Mouse (Mus musculus) frontal cortex, postnatal 36 days (tissue): ENCODE results near the gene Tmem221.

Source experiments
- DNase-seq, 2 experiments: peaks; one replicate each; pipeline ENCODE4 v3.0.0; 2022; ENCODE audit warnings: low spot score in 2 of 2

Tmem221 gene

DNA sequence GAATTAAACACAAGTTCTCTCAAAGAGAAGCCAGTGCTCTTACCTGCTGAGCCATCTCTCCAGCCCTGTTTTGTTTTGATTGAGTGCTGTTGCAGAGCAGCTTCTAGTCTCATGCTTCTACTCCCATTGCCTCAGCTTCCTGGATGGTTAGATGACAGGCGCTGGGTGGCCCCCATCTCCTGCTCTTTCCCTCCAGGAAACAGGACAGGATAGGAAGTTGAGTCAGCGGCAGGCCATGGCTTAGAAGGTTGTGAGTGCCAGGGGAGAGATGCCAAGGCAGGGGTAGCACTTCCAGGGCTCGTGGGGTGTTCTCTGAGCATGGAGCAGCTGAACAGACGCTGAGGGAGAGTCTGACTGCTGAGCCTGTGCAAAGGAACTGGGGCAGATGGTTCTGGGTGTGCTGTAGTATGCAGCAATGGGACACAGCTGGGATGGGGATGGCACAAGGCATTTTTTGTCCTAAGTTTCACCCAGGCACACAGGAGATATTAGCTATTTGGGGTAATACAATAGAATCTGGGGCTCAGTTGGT lies 19.3 kb upstream of the Tmem221 start:
- no peak for DNase-seq

DNA sequence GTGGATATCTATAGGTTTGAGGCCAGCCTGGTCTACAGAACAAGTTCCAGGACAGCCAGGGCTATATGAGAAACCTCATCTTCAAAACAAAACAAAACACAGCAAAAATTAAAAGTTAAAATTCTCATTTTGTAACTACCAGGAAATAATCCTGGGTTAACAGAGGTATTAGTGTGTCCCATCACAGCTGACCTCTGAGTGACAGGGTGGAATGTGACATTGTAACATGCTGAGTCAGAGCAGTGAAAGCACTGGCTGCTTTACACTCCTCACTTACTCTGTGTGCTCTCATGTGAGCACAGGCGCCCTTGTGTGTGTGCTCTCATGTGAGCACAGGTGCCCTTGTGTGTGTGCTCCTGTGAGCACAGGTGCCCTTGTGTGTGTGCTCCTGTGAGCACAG lies 16.3 kb upstream of the Tmem221 start:
- DNase-seq, result no peak

DNA sequence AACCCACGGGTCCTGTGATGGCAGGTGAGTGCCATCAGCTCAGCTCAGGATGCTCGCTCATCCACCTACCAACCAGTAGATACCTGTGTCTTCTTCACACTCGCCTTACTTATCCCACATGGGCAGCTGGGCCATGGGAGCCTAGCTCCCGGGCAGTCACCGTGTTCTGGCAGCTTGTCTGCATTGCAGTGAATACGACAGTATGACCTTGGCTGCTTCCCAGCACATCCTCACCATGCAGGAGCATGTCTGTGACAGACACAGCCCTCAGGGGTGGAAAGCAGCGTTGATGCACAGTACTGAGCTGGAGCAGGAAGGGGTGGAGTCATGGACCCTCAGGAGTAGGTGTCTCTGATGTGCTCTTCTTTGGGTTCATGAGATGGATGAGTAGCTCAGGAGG lies 15.8 kb upstream of the Tmem221 start:
- no peak for DNase-seq

DNA sequence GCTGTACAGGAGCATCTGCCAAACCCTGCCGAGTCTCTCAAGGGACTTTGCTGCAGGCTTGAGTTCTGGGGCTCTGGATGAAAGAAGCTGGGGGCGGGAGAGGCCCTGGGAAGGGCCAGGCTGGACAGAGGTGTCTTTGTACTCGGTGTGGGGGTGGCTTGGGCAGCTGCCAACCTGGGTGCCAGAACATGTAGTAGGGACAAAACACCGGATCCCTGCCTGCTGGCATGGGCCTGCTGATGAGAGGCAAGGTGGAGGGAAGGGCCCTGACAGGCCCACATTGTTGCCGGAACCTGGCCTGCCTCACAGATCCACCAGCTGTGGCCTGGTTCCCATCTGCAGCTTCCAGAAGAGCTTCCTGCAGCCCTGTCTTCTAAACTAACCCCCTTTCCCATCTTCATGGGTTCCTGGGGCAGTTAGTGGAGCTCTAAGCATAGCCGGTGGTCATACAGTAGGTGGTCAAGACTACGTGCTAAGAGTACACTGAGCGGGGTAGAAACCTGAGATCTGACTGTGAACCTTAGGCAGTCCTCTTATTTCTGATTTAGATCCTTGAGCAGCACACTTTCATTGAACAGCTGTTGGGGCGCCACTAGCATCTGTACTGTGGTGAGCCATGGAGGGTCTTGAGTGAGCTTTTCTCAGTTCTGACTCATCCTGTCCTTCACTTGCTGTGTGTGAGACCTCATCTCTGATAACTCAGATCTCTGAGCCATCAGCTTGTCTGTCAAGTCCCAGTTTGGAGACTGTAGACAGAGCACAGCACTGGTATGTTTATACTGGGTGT lies 14.4 kb upstream of the Tmem221 start:
- peak; percentile 77 to 87 for DNase-seq

DNA sequence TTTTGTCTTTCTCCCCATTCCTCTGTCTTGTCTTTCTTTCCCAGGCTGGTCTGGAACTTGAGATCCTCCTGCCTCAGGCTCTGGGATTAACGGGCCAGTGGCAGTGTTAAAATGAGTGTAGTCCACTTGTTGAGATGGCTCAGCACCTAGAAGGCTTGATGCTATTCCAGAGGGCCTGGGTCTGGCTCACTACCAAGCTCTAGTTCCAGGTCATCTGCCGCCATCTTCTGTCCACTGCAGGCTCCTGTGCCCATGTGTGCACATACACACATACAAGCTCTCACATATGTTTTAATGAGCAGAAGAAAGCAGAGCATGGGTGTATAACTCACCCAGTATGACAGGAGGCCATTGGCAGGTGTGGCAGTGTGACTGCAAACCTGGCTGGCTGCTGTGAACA lies 13.4 kb upstream of the Tmem221 start:
- DNase-seq, result no peak

DNA sequence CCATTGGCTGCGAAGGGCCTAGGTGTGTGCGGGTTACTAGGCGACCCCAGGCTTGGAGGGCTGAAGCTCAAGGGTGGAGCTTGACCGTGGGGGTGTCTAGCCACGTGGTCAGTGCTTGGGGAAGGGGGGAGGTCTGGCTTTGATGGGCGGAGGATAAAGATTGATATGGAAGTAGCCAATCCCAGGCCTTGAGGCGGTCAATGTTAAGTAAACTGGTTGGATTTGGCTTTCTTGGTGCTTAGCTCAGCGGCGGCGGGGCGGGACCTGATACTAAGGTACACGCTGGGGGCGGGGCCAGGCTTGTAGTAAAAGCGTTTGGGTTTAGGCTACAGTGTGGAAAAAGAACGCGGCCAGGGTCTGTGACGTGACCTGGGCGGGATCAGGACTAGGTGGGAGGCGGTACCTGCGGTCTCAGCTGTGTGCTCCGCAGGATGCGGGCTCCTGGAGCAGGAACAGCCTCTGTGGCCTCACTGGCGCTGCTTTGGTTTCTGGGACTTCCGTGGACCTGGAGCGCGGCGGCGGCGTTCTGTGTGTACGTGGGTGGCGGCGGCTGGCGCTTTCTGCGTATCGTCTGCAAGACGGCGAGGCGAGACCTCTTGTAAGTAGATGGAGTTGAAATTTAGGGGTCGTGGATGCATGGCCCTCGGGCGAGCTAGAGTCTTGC lies 11.8 kb upstream of the Tmem221 start:
- peak; percentile 94 to 98 for DNase-seq

DNA sequence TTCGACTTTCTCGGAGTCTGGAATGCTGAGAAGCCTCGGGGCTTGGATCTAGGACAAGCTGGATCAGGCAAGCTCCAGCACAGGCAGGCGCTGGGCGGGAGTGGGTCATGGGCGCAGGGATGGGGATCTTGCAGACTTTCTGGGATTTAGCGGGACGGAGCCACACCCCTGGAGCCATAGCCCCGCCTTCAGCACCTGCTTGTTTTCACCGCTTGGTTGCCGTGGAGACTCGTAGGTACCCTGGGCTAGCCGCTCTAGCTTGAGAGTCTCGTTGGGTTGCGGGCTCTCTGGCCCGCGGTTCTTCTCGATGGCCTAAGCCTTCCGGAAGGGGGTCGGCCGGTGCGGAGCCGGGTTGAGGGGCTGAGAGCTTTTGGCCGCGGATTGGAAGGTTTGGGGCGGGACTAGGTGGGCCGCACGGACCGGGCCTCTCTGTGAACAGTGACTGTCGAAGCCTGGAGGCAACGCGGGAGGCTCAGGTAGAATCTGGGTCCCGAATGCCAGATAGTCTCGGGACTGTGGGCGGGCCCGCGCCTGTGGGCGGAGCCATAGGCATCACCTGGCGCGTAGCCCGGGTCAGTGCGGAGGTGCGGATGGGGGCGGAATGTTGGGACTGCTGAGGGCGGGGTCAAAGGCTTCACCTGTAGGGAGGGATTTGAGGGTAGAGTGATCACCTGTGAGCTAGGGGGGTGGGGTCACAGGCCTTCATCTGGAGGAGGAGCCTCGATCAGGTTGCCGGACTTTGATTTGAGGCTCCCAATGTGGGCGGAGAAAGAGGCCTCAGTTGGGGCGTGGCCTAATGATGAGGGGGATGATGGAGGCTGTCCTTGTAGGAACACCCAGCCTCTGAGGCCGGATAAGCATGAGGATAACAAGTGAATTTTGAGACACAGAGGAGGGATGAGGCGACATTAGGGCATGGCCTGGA lies 11.0 kb upstream of the Tmem221 start:
- DNase-seq, result peak; percentile 82 to 93

DNA sequence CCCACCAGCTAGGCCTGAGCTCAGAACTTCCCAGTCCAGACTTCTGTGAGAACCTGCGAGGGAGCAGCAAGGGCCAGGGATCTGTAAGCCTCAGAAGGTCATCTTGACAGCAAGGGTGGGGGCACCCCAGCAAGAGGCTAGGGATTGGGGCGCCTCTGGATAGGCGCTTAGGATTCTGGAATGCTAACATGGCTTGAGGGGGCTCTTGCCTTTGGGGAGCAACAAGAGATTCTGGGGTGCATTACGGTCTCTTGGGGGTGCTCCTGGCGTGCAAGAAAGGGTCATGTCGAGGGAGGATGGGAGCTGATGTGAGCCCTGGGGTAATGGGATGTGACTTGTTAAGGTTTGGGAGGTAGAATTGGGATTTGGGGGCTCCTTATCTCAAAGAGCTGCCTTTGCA lies 10.3 kb upstream of the Tmem221 start:
- no peak for DNase-seq

DNA sequence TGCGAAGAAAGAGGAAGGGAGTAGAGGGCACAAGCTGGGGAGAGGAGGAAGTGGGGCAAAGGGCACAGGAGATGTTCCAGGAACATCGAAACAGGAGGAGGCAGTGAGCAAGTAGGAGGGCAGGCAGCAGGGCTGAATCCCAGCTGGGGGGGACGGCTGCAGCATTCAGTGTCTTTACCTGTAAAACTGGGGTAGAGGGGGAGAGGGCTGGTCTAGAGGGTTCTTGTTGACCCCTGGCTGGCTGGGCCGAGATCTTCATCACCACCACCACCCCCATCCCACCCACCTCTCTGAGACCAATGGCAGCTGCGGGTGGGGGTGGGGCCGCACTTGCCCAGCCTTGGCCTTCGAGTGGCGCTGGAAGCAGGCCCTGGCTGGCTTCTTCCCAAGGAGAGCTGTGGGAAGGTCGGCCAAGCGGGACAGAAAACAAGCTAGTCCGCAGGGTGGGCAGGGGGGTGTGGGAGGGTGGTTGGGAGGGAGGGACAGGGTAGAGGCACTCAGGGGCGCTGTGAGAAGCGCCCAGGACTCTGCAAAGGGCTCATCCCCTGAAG lies 9.8 kb upstream of the Tmem221 start, which contains the start of gene Slc27a1:
Gene Slc27a1, plus strand, starts transcription at position 496 of the 551 bp plus-strand sequence.
- peak; percentile 44 to 69 for DNase-seq

DNA sequence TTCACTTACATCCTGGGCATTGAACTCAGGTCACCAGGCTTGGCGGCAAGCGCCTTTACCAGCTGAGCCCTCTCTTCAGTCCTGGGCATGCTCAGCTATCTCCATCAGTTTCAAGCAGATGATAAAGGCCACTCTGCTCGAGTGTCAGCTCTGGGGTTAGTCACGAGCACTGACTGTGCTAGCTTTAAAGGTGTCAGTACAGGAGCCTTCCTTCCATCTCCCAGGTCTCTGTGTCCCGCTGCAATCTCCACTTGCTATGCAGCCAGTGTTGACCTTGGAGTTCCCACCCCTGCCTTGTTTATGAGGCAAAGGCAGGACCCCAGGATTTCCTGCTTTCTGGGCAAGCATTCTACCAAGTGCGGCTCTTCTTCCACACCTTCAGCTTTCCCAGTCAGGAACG lies 8.9 kb upstream of the Tmem221 start:
- no peak for DNase-seq

DNA sequence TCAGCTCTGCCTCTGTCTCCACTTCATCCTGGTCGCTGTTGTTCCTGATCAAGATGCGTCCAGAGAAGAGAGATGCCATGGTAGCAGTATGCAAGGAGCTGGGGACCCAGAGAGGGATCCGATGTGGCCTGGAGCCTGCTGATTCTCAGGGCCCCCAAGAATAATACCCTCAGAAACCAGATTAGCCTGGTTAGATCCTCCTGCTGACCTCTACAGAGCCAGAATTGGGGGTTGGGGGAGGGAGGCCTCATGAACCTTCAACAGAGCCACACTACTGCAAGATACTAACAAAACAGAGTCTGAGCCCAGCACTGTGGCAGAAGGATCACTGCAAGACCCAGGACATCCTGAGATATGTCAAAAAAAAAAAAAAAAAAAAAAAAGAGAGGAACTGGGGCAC lies 7.8 kb upstream of the Tmem221 start, which contains the start of gene Nxnl1:
Gene Nxnl1, minus strand, starts transcription at position 101 of the 400 bp plus-strand sequence.
- no peak for DNase-seq

DNA sequence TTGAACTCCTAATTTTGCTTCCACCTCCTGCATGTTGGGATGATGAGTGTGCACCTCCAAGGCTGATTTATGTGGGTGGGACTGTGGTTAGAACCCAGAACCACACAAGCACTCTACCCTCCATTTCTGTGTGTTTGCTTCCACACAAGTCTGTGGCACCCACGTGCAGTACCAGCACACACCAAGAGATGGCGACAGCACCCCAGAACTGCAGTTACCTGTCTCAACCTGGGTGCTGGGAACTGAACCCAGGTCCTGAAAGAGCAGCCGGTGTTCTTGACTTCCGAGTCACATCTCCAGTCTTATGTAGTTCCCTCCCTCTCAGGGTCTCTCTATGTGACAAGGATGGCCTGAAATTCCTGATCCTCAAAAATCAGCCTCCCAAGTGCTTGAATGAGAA lies 5.3 kb upstream of the Tmem221 start:
- no peak for DNase-seq

DNA sequence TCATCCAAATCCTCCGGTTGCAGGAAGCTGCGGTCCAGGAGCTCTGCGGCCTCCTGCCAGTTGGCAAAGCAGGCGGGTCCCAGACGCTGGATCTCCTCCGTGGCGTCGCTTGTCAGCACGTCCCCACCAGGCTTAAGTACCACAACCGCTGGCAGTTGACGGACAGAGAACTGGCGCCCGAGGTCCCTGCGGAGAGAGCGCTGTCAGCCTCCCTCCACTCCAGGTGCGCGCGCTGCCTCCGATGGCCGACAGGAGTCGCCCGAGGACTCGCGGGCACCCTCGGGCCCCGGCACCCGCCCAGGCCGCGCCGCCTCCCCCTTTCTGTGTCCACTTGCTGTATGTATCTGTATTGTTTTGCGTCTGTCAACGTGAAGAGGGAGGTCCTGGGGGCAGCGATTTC lies 4.1 kb upstream of the Tmem221 start:
- DNase-seq, result peak; percentile 60 to 65

DNA sequence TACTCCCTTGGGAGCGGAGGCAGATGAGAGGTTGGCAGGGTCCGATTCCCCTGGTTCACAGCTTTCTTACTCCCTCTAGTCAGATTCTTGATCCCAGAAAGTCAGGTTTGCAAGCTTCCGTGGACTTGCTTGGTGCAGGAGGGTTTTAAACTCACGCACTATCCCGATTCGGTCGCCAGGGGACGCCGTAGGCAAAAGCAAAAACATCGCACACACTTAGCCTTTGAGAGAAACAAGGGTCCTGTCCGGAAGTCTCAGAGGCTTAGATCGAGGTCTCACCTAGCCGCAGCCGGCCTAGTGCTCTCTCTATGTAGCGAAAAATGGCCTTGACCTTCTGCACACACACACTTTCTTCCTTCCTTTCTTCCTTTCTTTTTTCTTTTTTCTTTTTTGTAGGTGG lies 2.7 kb upstream of the Tmem221 start:
- peak; percentile 42 to 59 for DNase-seq

DNA sequence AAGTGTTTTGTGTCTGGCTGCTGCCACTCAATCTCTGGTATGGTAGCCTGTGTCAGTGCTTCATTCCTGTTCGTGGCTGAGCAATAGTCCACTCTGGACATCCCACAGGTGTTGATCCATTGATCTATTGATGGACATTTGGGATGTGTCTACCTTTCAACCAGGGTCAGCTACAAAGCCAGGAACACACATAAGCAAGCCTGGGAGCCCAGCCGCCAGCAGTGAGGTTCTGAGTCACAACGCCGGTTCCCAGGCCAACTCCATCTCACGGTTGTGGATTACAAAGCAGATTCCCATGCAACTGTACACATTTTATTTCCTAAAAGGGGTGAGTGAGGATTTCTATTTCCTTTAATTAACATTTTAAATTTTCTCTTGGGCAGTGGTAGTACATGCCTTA lies 2.1 kb upstream of the Tmem221 start:
- DNase-seq, result no peak

DNA sequence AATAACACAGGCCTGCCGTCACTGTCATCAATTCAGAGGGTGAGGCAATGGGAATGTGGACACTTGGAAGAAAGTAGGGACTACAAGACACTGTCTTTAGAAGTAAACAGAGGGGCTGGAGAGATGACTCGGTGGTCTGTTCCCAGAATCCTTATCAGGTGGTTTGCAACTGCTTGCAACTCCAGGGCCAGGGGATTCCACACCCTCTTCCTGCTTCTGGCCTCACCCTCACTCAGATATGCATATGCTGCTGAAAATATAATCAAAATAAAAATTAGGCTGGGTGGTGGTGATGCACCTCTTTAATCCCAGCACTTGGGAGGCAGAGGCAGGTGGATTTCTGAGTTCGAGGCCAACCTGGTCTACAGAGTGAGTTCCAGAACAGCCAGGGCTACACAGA lies 1.4 kb upstream of the Tmem221 start:
- no peak for DNase-seq

DNA sequence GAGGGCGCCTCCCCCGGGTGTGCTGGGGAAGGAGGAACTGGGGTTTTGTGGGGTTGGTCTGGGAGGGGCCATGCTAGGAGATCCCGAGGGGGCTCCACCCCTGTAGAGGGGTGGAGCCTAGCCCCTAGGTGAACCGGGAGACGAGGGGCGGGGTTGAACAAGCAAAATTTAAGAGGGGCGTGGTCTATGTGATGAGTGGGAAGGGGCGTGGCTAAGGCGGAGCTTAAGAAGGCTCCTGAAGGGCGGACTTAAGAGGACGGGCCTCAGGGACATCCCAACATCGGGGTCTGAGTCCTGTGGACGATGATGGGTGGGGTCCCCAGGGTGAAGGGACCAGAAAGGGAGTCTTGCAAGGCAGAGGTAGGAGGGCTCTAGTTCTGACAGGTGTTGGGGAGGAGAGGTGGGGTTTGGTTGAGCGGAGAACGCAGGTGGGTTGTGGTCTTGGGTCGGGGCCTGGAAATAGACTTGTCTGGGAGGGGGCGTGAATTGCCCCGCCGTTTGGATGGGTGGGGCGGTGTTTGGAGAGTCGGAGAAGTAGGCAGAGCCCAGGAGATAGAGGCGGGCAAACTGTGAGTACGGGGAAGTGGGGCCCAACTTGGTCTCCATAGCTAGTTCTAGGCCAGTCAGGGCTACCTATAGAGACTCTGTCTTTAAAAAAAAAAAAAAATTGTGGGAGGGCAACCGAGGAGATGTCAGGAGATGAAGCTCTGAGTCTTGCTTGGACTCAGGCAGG lies 453 bp upstream of the Tmem221 start:
- no peak for DNase-seq

DNA sequence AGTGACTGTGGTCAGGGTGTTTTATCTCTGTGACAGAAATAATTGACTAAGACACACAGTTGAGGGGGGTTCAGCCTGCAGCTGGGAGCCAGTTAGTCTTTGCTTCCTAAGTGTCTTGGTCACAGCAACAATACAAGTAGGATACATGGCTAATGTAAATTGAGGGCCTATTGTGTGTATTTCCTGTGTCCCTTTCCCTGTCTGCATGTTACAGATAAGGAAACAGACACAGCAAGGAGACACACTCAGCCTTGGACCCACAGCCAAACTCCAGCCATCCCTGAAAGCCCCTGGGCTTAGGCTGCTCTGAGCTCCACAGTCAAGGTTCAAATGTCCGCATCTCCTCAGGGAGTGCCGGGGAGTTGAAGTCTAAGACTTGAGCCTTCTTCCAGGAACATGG lies 4.0 kb downstream of the Tmem221 start:
- no peak for DNase-seq

DNA sequence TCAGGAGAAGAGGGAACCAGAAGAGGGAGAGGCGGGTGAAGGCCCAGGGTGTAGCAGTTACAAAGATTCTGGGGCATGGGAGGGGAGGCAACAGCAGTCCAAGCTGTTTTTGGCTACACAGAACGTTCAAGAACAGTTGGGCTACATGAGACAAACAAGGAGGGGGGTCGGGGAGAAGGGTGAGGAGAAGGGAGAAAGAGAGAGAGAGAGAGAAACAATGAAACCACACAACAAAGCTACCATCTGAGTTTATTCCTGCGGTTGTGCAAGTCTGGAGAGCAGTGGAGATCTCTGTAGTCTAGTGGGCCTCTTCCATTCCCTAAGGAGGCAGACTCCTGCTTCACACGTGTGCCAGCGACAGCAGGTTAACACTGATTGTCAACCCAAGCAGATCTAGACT lies 4.7 kb downstream of the Tmem221 start:
- no peak for DNase-seq

DNA sequence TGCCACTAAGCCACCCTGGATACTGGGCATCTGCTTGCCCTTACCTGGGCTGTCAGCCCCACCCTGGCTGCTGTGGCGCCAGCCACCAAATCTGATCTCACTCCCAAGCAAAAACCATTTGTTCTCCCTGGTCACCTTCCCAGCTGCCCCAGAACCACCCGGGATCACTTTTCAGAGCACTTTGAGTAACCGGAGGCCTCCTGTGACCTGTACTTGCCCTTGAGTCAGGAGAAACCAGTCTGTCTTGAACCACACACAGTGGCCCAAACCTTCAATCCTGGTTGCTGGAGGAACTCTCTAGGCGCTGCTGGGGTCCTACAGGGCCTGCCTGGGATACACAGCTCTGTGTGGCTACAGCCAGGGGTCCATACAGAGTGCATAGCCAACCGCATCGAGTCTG lies 5.9 kb downstream of the Tmem221 start:
- DNase-seq, result no peak

DNA sequence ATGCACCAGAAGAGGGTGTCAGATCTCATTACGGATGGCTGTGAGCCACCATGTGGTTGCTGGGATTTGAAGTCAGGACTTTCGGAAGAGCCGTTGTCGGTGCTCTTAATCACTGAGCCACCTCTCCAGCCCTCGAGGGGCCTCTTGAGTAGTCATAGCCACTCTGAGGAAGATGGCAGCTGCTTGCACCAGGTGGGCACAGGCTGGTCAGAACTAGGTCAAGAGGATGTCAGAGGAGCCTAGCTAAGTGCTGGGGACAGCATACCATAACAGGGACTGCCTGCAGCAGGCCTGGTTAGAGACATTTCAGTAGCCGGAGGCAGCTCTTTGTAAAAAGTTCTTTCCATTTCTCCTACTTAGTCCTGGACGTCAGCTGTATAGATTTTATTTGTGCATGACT lies 7.9 kb downstream of the Tmem221 start:
- no peak for DNase-seq
